Mouse (Mus musculus) neural tube, embryonic 11.5 days (tissue): ENCODE data around the gene Hexb. TPM values are rescaled to one million over a fixed set of nuclear protein-coding genes. Genes with fewer than 3 reads are reported as not detected.

Experiments used
- ATAC-seq: fragments of 200-750 bp; cut with Nextera tagmentation; 2 replicates; pipeline ENCODE4 v1.8.0; 2017; ENCODE audit warnings: moderate number of reproducible peaks, mild to moderate bottlenecking, moderate TSS enrichment, moderate library complexity; ENCODE audit not compliant: insufficient read depth, low FRiP score, low TSS enrichment
- DNase-seq: peaks from one replicate; pipeline ENCODE4 v3.0.0-alpha.2; 2015; ENCODE audit warnings: low spot score
- H3K27ac ChIP-seq: fragments of 300-500 bp; sonication (generic); 2 replicates; pipeline ENCODE4 v1.5.1; 2014; ENCODE audit warnings: low read depth, mild to moderate bottlenecking, low read length
- H3K27me3 ChIP-seq: fragments of 300-500 bp; sonication (generic); 2 replicates; pipeline ENCODE4 v1.6.1; 2014; ENCODE audit warnings: mild to moderate bottlenecking, low read length, mixed read lengths; ENCODE audit not compliant: control insufficient read depth, insufficient read depth
- H3K36me3 ChIP-seq: fragments of 300-500 bp; sonication (generic); 2 replicates; pipeline ENCODE4 v1.6.1; 2014; ENCODE audit warnings: mild to moderate bottlenecking, low read length, moderate library complexity, mixed read lengths; ENCODE audit not compliant: control insufficient read depth, insufficient read depth
- H3K4me1 ChIP-seq: fragments of 300-500 bp; sonication (generic); 2 replicates; pipeline ENCODE4 v1.6.1; 2014; ENCODE audit warnings: low read length, mixed read lengths; ENCODE audit not compliant: control insufficient read depth, insufficient read depth
- H3K4me2 ChIP-seq: fragments of 300-500 bp; sonication (generic); 2 replicates; pipeline ENCODE4 v1.6.1; 2014; ENCODE audit warnings: low read depth, mild to moderate bottlenecking, moderate library complexity
- H3K4me3 ChIP-seq: fragments of 300-500 bp; sonication (generic); 2 replicates; pipeline ENCODE4 v1.5.1; 2014; ENCODE audit warnings: low read depth, low read length
- H3K9ac ChIP-seq: fragments of 300-500 bp; sonication (generic); 2 replicates; pipeline ENCODE4 v1.6.1; 2014; ENCODE audit warnings: mild to moderate bottlenecking, low read length
- H3K9me3 ChIP-seq: fragments of 300-500 bp; sonication (generic); 2 replicates; pipeline ENCODE4 v1.6.1; 2016; ENCODE audit warnings: low read length; ENCODE audit not compliant: control insufficient read depth
- WGBS: fragments of 180-500 bp; shearing (Covaris S2); extraction: QIAGEN DNeasy Blood & Tissue Kit; methylation state at CpG from one replicate; pipeline ENCODE4 v1.1.7; 2014; 5-methylcytosine and 5-hydroxymethylcytosine counted together
- polyA plus RNA-seq: library from polyadenylated mRNA; unstranded; fragments of >200 nt; fragmentation: Nextera tagmentation; extraction: Ambion mirVana; gene quantifications from 2 replicates; pipeline ENCODE4 v1.2.1, GENCODE M21; 2014

Gene Hexb
- 25.3 and 26.7 TPM in 2 replicates for polyA plus RNA-seq

GRCm38 (mm10) chr13:97197932-97198562 is at the start of gene Hexb:
Gene Hexb, minus strand, starts transcription at chr13:97198357.
- ATAC-seq (peak; percentile 91), DNase-seq (peak; percentile 86)
- Histone ChIP-seq H3K4me2 (peak within 1 kb of the TSS; percentile 94), H3K27me3 (no peaks in the 10 kb centered on the region), H3K4me3 (peak within 1 kb of the TSS; percentile 56), H3K27ac (peak within 1 kb of the TSS; percentile 40), H3K9me3 (no peaks in the 10 kb centered on the region), H3K4me1 (no peaks in the 10 kb centered on the region), H3K36me3 (no peaks in the 10 kb centered on the region), H3K9ac (peak within 1 kb of the TSS; percentile 74)
- 0% methylated on average over 45 of the region's 45 CpGs for WGBS

- WGBS = 52% methylated on average over 4 of the region's 4 CpGs
- Histone ChIP-seq H3K9ac (no peak overlapping the region), H3K36me3 (peaks cover 14% of the 10 kb centered on the region; the same call in 1 of the 2 replicates), H3K27me3 (no peaks in the 10 kb centered on the region), H3K4me3 (no peak overlapping the region), H3K27ac (no peak overlapping the region), H3K9me3 (no peaks in the 10 kb centered on the region), H3K4me2 (peak overlapping the region; percentile 20), H3K4me1 (peaks cover 67% of the 10 kb centered on the region)
- no peak for ATAC-seq
- DNase-seq = no peak
These were observed 49.6 kb upstream of the Hexb start for GRCm38 (mm10) chr13:97247754-97248153.

- ATAC-seq (no peak), DNase-seq (no peak)
- peaks cover 14% of the 10 kb centered on the region; the same call in 1 of the 2 replicates for H3K36me3 ChIP-seq
- H3K27ac ChIP-seq = no peak overlapping the region; the same call in 1 of the 2 replicates
- 75% methylated on average over 16 of the region's 16 CpGs for WGBS
- peaks cover 52% of the 10 kb centered on the region for H3K4me1 ChIP-seq
- H3K9ac ChIP-seq = no peak overlapping the region
- H3K4me2 ChIP-seq = no peak overlapping the region
- H3K27me3 ChIP-seq = no peaks in the 10 kb centered on the region
- H3K4me3 ChIP-seq = no peak overlapping the region
- no peaks in the 10 kb centered on the region for H3K9me3 ChIP-seq
These were observed 48.1 kb upstream of the Hexb start for GRCm38 (mm10) chr13:97246217-97246616.

- ATAC-seq = no peak
- 92% methylated on average over 12 of the region's 12 CpGs for WGBS
- H3K36me3 ChIP-seq = peaks cover 14% of the 10 kb centered on the region; the same call in 1 of the 2 replicates
These were observed 47.0 kb upstream of the Hexb start for GRCm38 (mm10) chr13:97245157-97245556.

GRCm38 (mm10) chr13:97244712-97245105 is 46.6 kb upstream of the Hexb start:
- H3K27ac ChIP-seq = no peak overlapping the region
- H3K9me3 ChIP-seq = no peaks in the 10 kb centered on the region
- ATAC-seq = no peak
- H3K27me3 ChIP-seq = no peaks in the 10 kb centered on the region
- H3K36me3 ChIP-seq = peaks cover 14% of the 10 kb centered on the region; the same call in 1 of the 2 replicates
- H3K4me2 ChIP-seq = peak overlapping the region; percentile 83
- peaks cover 39% of the 10 kb centered on the region for H3K4me1 ChIP-seq
- no peak overlapping the region for H3K9ac ChIP-seq
- H3K4me3 ChIP-seq = peak overlapping the region; percentile 85
- whole genome bisulfite sequencing = 54% methylated on average over 11 of the region's 11 CpGs
- DNase-seq = no peak

More at GRCm38 (mm10) chr13:97245157-97245556, 47.0 kb upstream of the Hexb start:
- Histone ChIP-seq H3K4me1 (peaks cover 43% of the 10 kb centered on the region), H3K27ac (no peak overlapping the region), H3K9ac (no peak overlapping the region), H3K9me3 (no peaks in the 10 kb centered on the region), H3K27me3 (no peaks in the 10 kb centered on the region), H3K4me2 (no peak overlapping the region), H3K4me3 (no peak overlapping the region)
- no peak for DNase-seq

- H3K4me2 ChIP-seq = peak overlapping the region; percentile 83
- peaks cover 33% of the 10 kb centered on the region for H3K4me1 ChIP-seq
- no peak for DNase-seq
- 39% methylated on average over 15 of the region's 15 CpGs for WGBS
- ATAC-seq = no peak
- H3K27ac ChIP-seq = no peak overlapping the region
- H3K36me3 ChIP-seq = peaks cover 14% of the 10 kb centered on the region; the same call in 1 of the 2 replicates
- H3K27me3 ChIP-seq = no peaks in the 10 kb centered on the region
- no peaks in the 10 kb centered on the region for H3K9me3 ChIP-seq
- peak overlapping the region; percentile 85 for H3K4me3 ChIP-seq
- peak overlapping the region; percentile 23; the same call in 1 of the 2 replicates for H3K9ac ChIP-seq
These were observed 46.0 kb upstream of the Hexb start for GRCm38 (mm10) chr13:97243962-97244711.

- Histone ChIP-seq H3K4me1 (peaks cover 19% of the 10 kb centered on the region), H3K27ac (no peak overlapping the region), H3K27me3 (no peaks in the 10 kb centered on the region), H3K9ac (peak overlapping the region; percentile 91), H3K9me3 (no peaks in the 10 kb centered on the region), H3K4me3 (peak overlapping the region; percentile 85), H3K36me3 (peaks cover 12% of the 10 kb centered on the region; the same call in 1 of the 2 replicates), H3K4me2 (peak overlapping the region; percentile 83)
- ATAC-seq (no peak), DNase-seq (no peak)
- 4% methylated on average over 6 of the region's 6 CpGs for WGBS
These were observed 44.6 kb upstream of the Hexb start for GRCm38 (mm10) chr13:97242716-97243115.

- H3K36me3 ChIP-seq = peaks cover 11% of the 10 kb centered on the region; the same call in 1 of the 2 replicates
- peak overlapping the region; percentile 94 for H3K27ac ChIP-seq
- ATAC-seq = no peak
- H3K4me1 ChIP-seq = peaks cover 11% of the 10 kb centered on the region; the same call in 1 of the 2 replicates
- under 1% methylated on average over 20 of the region's 20 CpGs for WGBS
- H3K9me3 ChIP-seq = no peaks in the 10 kb centered on the region
- peak; percentile 43 for DNase-seq
- peak overlapping the region; percentile 85 for H3K4me3 ChIP-seq
- H3K27me3 ChIP-seq = no peaks in the 10 kb centered on the region
- peak overlapping the region; percentile 91 for H3K9ac ChIP-seq
- H3K4me2 ChIP-seq = peak overlapping the region; percentile 83
These were observed 43.7 kb upstream of the Hexb start for GRCm38 (mm10) chr13:97241787-97242280.
